Mouse (Mus musculus): ENCODE results near the gene Dnajc3. TPM values are rescaled to one million over a fixed set of nuclear protein-coding genes. Genes with fewer than 3 reads are reported as not detected.

The Dnajc3 gene
- 29.3 and 36.6 TPM in 2 replicates for polyA plus RNA-seq (2015; fragmentation: Nextera tagmentation; extraction: Ambion mirVana)

DNA sequence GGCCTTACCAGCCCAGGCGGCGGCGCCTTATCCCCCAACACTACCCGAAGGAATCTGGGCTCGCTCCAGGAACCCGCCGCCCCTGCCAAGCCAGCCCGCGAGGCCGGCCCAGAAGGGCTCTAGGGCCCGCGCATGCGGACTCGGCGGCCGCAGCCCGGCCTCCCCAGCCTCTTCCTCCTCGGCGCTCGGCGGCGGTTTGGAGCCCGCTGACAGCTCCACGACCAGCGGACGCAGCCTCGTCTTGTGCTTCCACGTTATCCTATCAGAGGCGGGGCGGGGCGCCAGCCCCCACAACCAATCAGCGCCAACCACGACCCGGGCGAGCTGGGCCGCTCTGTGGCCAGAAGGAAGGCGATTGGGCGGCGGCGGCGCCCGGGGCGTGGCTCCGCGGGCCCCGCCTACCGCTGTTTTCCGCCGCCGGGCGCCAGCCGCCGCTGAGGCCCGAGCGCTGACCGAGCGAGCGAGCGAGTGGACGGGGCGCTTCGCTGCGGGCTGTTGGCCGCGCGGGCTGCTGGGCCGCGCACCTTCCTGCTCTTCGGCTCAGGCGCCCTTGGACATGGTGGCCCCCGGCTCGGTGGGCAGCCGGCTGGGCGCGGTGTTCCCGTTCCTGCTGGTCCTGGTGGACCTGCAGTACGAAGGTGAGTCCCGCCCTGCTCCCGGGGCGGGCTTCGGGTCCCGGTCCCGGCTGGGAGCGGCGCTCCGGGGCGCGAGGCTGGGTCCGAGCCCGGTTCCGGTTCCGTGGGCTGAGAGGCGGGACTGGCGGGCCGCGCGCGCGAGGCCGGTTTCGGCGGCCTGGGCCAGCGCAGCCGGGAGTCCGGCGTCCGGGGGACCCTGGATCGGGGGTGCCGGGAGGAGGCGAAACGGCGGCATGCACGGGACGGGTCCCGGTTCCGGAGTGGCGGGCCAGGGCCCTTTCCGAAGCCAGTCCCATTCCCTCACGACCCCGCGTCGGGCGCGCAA is at the start of gene Dnajc3:
Gene Dnajc3, plus strand, starts transcription at position 444 of the 960 bp plus-strand sequence.
- Histone ChIP-seq H3K4me1 (replicated peaks) (peaks cover 62% of the 10 kb centered on the region), H3K9me3 (replicated peaks) (no peaks in the 10 kb centered on the region), H3K27me3 (no peaks in the 10 kb centered on the region), H3K36me3 (no peaks in the 10 kb centered on the region), H3K9ac (peak within 1 kb of the TSS; percentile 99), H3K27ac (peak within 1 kb of the TSS; percentile 91), H3K4me2 (peak within 1 kb of the TSS; percentile 94), H3K4me3 (replicated peaks) (peak within 1 kb of the TSS; percentile 98)
- ATAC-seq (ENCODE audit: low read depth), result peak; percentile 99
- peak; percentile 99 for DNase-seq
- under 1% methylated on average over 121 of the region's 124 CpGs for WGBS (ENCODE audit: insufficient replicate concordance)

- 70% methylated on average over 4 of the region's 4 CpGs for WGBS (ENCODE audit: insufficient replicate concordance)
- Histone ChIP-seq H3K27me3 (no peaks in the 10 kb centered on the region), H3K9me3 (replicated peaks) (no peaks in the 10 kb centered on the region), H3K4me3 (replicated peaks) (no peak overlapping the region), H3K27ac (no peak overlapping the region), H3K9ac (no peak overlapping the region), H3K4me1 (replicated peaks) (peaks cover 14% of the 10 kb centered on the region), H3K36me3 (no peaks in the 10 kb centered on the region), H3K4me2 (no peak overlapping the region)
- DNase-seq (no peak), ATAC-seq (ENCODE audit: low read depth) (no peak)
Measured at GRCm38 (mm10) chr14:118890101-118890500, 47.7 kb upstream of the Dnajc3 start.

DNA sequence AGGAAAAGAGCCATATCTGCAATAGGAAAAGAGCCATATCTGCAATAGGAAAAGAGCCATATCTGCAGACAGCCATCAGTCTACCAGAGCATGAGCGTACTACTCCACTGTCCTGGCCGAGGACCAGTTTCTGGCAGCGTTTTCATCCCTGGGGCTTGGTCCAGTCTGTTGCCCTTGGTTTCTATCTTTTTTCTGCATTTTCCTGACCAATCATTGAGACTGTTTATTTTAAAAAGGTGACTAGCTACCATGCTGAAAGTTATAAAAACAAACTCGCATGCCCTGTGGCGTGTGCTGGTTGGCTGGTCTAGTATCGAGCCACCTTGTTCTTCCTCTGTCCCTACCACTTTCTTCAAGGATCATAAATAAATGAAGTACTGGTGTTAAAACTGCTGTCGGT is 42.5 kb upstream of the Dnajc3 start:
- 80% methylated on average over 7 of the region's 7 CpGs for WGBS (ENCODE audit: insufficient replicate concordance)
- H3K9me3 ChIP-seq (replicated peaks), result no peaks in the 10 kb centered on the region
- ATAC-seq (ENCODE audit: low read depth) (no peak), DNase-seq (no peak)
- no peak overlapping the region for H3K4me2 ChIP-seq
- H3K27me3 ChIP-seq, result no peaks in the 10 kb centered on the region
- no peaks in the 10 kb centered on the region for H3K36me3 ChIP-seq
- H3K27ac ChIP-seq, result no peak overlapping the region
- H3K4me3 ChIP-seq (replicated peaks), result no peak overlapping the region
- no peak overlapping the region for H3K9ac ChIP-seq
- no peaks in the 10 kb centered on the region for H3K4me1 ChIP-seq (replicated peaks)

DNA sequence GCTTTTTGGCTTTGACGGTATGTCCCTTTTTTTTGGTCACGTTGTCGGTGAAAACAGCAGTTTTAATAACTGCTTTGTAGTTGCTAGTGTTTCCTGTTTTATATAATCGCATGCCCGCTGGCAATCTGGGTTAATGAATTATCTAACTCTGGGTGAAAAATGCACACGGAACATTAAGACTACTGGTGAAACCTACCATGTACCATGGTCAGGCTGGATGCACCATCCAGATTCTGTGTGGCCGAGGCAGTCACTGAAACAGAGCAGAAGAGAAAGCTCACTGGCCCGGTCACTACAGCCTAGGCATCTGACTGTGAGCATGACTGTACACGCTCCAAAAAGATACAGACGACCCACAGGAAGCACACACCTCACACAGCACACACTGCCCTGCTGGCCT is 42.1 kb upstream of the Dnajc3 start:
- Histone ChIP-seq H3K4me2 (no peak overlapping the region), H3K4me1 (replicated peaks) (no peaks in the 10 kb centered on the region), H3K9me3 (replicated peaks) (no peaks in the 10 kb centered on the region), H3K4me3 (replicated peaks) (no peak overlapping the region), H3K9ac (no peak overlapping the region), H3K27ac (no peak overlapping the region), H3K36me3 (no peaks in the 10 kb centered on the region), H3K27me3 (no peaks in the 10 kb centered on the region)
- 75% methylated on average over 10 of the region's 10 CpGs for WGBS (ENCODE audit: insufficient replicate concordance)
- ATAC-seq (ENCODE audit: low read depth), result no peak
- DNase-seq, result no peak

DNA sequence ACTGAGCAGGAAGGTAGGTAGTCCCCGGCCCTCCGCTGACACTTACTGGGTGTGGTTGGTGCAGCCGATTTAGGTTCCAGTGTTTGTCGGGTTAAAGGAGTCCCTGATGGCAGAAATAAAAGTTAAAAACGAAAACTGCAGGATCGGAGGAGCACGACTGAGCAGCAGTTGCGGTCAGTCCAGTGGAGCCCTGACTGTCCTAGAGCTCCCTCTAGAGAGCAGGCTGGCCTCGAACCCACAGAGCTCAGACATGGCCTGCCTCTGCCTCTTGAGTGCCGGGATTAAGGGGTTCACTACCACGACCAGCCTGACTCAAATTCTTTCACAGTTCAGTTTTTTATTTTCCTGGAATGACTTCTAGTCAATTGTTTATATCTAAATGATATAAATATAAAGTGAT is 37.8 kb upstream of the Dnajc3 start:
- no peak overlapping the region for H3K27ac ChIP-seq
- H3K4me2 ChIP-seq, result no peak overlapping the region
- H3K9me3 ChIP-seq (replicated peaks), result 0 out of 2 replicates have a peak, but pooled peaks cover 3% of the 10 kb centered on the region
- ATAC-seq (ENCODE audit: low read depth) (no peak), DNase-seq (no peak)
- no peaks in the 10 kb centered on the region for H3K27me3 ChIP-seq
- 67% methylated on average over 11 of the region's 11 CpGs for WGBS (ENCODE audit: insufficient replicate concordance)
- no peak overlapping the region for H3K9ac ChIP-seq
- 0 out of 2 replicates have a peak, but pooled peaks cover 2% of the 10 kb centered on the region for H3K36me3 ChIP-seq
- no peak overlapping the region for H3K4me3 ChIP-seq (replicated peaks)
- peaks cover 8% of the 10 kb centered on the region for H3K4me1 ChIP-seq (replicated peaks)

DNA sequence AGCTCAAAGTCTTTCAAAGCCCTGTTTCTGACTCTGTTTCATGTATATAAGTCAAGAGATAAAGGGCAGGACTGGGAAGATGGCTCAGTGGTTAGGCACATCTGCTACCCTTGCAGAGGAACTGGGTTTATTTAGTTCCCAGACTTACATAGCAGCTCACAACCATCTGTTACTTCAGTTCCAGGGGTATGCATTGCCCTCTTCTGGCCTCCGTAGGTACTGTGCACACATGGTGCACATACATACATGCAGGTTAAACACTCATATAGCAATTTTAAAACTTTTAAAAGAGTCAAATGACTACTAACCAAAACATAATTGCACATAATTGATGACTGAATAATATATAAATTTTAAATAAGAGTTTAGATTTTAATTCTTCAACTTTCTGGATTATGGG is 36.9 kb upstream of the Dnajc3 start:
- Histone ChIP-seq H3K9ac (no peak overlapping the region), H3K9me3 (replicated peaks) (0 out of 2 replicates have a peak, but pooled peaks cover 3% of the 10 kb centered on the region), H3K27ac (no peak overlapping the region), H3K4me1 (replicated peaks) (peaks cover 8% of the 10 kb centered on the region), H3K4me3 (replicated peaks) (no peak overlapping the region), H3K36me3 (0 out of 2 replicates have a peak, but pooled peaks cover 2% of the 10 kb centered on the region), H3K27me3 (no peaks in the 10 kb centered on the region), H3K4me2 (no peak overlapping the region)
- no peak for DNase-seq
- ATAC-seq (ENCODE audit: low read depth), result no peak
- WGBS (ENCODE audit: insufficient replicate concordance), result 80% methylated on average over 1 of the region's 1 CpGs

DNA sequence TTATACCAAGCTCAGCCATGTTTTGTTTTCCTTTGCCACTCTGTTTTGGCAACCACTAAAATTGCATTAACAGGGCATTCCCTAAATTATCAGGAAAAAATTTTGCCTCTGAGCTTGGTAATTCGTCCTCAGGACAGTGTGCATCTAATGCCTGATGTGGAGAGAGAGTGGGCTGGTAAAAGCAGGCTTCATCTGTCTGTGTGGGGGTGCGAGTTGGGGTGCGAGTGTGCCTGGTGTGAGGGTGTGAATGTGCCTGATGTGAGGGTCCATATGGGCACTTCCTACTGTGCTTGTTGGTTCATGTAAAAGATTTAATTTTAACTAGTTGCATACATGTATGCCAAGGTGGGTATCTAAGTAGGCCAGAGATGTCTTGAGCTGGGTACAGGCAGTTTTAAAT is 34.4 kb upstream of the Dnajc3 start:
- no peak overlapping the region for H3K4me2 ChIP-seq
- no peak for ATAC-seq (ENCODE audit: low read depth)
- DNase-seq, result no peak
- H3K9ac ChIP-seq, result no peak overlapping the region
- H3K27me3 ChIP-seq, result no peaks in the 10 kb centered on the region
- no peak overlapping the region for H3K4me3 ChIP-seq (replicated peaks)
- 0 out of 2 replicates have a peak, but pooled peaks cover 3% of the 10 kb centered on the region for H3K9me3 ChIP-seq (replicated peaks)
- 62% methylated on average over 3 of the region's 3 CpGs for WGBS (ENCODE audit: insufficient replicate concordance)
- H3K27ac ChIP-seq, result no peak overlapping the region
- 0 out of 2 replicates have a peak, but pooled peaks cover 2% of the 10 kb centered on the region for H3K36me3 ChIP-seq
- peaks cover 8% of the 10 kb centered on the region for H3K4me1 ChIP-seq (replicated peaks)

- H3K9me3 ChIP-seq (replicated peaks), result 0 out of 2 replicates have a peak, but pooled peaks cover 3% of the 10 kb centered on the region
- 0 out of 2 replicates have a peak, but pooled peaks cover 2% of the 10 kb centered on the region for H3K36me3 ChIP-seq
- H3K4me1 ChIP-seq (replicated peaks), result peaks cover 8% of the 10 kb centered on the region
- no peak overlapping the region for H3K4me3 ChIP-seq (replicated peaks)
- WGBS (ENCODE audit: insufficient replicate concordance), result 66% methylated on average over 6 of the region's 6 CpGs
- H3K27me3 ChIP-seq, result no peaks in the 10 kb centered on the region
- DNase-seq, result no peak
- H3K27ac ChIP-seq, result no peak overlapping the region
- no peak for ATAC-seq (ENCODE audit: low read depth)
- H3K9ac ChIP-seq, result no peak overlapping the region
- H3K4me2 ChIP-seq, result no peak overlapping the region
Measured at GRCm38 (mm10) chr14:118903867-118904562, 33.8 kb upstream of the Dnajc3 start.

GRCm38 (mm10) chr14:118907592-118907991 is 30.2 kb upstream of the Dnajc3 start:
- Histone ChIP-seq H3K36me3 (no peaks in the 10 kb centered on the region), H3K4me2 (no peak overlapping the region), H3K4me1 (replicated peaks) (peaks cover 3% of the 10 kb centered on the region; the same call in 1 of the 2 replicates), H3K9me3 (replicated peaks) (no peaks in the 10 kb centered on the region), H3K27ac (no peak overlapping the region), H3K27me3 (no peaks in the 10 kb centered on the region), H3K4me3 (replicated peaks) (no peak overlapping the region), H3K9ac (no peak overlapping the region)
- WGBS (ENCODE audit: insufficient replicate concordance), result 58% methylated on average over 8 of the region's 8 CpGs
- ATAC-seq (ENCODE audit: low read depth) (no peak), DNase-seq (no peak)

- H3K9me3 ChIP-seq (replicated peaks), result no peaks in the 10 kb centered on the region
- ATAC-seq (ENCODE audit: low read depth) (no peak), DNase-seq (no peak)
- no peaks in the 10 kb centered on the region for H3K27me3 ChIP-seq
- H3K9ac ChIP-seq, result no peak overlapping the region
- H3K4me2 ChIP-seq, result peak overlapping the region; percentile 51; the same call in 1 of the 2 replicates
- H3K4me1 ChIP-seq (replicated peaks), result peaks cover 8% of the 10 kb centered on the region; the same call in 1 of the 2 replicates
- H3K36me3 ChIP-seq, result no peaks in the 10 kb centered on the region
- 74% methylated on average over 8 of the region's 8 CpGs for WGBS (ENCODE audit: insufficient replicate concordance)
- 0 out of 2 replicates have a peak overlapping the region, but pooled peaks have one; percentile 26 for H3K4me3 ChIP-seq (replicated peaks)
- H3K27ac ChIP-seq, result no peak overlapping the region
Measured at GRCm38 (mm10) chr14:118909872-118910271, 27.9 kb upstream of the Dnajc3 start.
